Mouse (Mus musculus): ENCODE results near the gene Gstp2.

DNA sequence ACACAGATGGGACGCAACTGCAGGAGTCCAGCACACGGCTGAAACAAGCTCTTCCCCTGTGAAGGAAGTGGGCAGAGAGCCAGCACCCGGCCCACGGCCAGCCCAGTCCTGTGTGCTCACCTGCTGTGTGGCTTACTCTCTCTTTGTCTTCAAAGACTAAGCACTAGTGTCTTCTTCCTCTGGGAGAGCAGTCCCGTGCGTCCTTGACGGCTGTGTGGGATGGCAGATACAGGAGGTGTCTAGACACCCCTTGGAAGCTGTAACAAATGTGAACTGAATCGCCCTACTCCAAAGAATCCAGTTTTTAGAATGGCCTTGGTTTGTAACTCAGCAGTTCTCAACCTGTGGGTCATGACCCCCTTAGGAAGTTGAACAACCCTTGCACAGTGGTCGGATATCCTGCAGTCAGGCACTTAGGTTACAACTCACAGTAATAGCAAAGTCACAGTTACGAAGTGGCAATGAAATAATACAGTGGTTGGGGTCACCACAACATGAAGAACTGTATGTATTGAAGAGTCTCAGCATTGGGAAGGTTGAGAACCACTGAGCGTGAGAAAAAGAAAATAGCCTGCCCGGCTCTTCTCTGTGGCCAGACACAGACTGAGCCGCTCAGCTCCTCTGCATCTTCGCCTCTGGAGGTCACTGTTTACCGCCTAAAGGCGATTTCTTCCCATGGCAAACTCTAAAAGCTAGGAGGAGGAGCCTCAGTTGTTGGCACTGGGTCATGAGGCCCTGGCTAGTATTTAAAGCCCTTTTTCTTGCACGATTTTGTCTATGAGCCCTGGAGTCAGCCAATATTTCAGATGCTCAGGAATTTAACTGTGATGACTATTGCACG is 26.9 kb downstream of the Gstp2 start:
- peak; percentile 82 for TF ChIP-seq CTCF (IDR thresholded peaks at IDR 0.05; ENCODE audit: low read depth, low read length)
- TF ChIP-seq POLR2A (IDR thresholded peaks at IDR 0.05; ENCODE audit: borderline replicate concordance, low read depth, low read length): no peak

Measured in bone marrow macrophage, adult 2 months (primary cell).